Mouse (Mus musculus): Measurements from ENCODE around the gene Mllt10. TPM values are rescaled to one million over a fixed set of nuclear protein-coding genes. Genes with fewer than 3 reads are reported as not detected.

Gene Mllt10
- polyA plus RNA-seq, 1 experiment from 2014 or later = 26.2 TPM

DNA sequence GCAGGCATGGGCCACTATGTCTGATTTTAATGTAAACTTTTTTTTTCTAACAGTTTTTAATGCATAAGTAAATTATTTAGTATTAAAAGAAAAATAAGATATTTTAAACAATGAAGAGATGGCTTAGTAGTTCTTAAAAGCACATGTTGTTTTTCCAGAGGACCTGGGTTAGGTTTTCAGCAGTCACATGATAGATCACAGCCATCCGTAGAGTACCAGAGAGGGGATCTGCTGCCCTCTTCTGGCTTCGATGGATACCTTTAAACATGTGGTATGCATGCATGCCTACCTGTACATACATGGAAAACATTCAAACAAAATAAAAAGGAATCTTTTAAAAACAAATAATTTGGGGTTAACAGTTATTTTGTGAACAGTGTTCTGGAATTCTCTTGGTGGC, 45.9 kb downstream of the Mllt10 start:
- no peak for ATAC-seq (ENCODE audit: insufficient read depth)
- Histone ChIP-seq H3K27me3 (no peaks in the 10 kb centered on the region), H3K9me3 (replicated peaks) (no peaks in the 10 kb centered on the region), H3K27ac (replicated peaks) (no peak overlapping the region), H3K4me2 (no peak overlapping the region), H3K4me3 (replicated peaks) (no peak overlapping the region), H3K36me3 (replicated peaks) (peaks cover 55% of the 10 kb centered on the region), H3K4me1 (replicated peaks) (no peaks in the 10 kb centered on the region; the same call in 1 of the 2 replicates), H3K9ac (no peak overlapping the region)
- WGBS (ENCODE audit: insufficient replicate concordance) = 77% methylated on average over 2 of the region's 2 CpGs

DNA sequence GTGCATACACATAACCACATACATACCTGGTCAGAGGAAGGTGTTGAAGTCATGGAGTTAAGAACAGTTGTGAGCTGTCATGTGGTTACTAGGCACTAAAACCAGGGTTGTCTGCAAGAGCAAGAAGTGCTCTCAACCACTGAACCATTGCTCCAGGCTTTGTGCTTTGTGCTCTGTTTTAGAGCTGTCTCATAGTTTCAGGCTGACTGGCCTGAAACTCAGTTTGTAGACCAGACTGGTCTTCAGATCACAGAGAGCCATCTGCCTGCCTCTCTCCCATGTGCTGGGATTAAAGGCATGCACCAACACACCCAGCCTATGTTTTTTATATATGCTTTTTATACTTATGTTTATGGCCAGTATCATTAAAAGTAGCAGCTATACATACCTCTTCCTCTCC, 52.5 kb downstream of the Mllt10 start:
- Histone ChIP-seq H3K4me2 (no peak overlapping the region), H3K9me3 (replicated peaks) (no peaks in the 10 kb centered on the region), H3K4me1 (replicated peaks) (no peaks in the 10 kb centered on the region; the same call in 1 of the 2 replicates), H3K9ac (no peak overlapping the region), H3K4me3 (replicated peaks) (no peak overlapping the region), H3K36me3 (replicated peaks) (peaks cover 34% of the 10 kb centered on the region), H3K27ac (replicated peaks) (no peak overlapping the region), H3K27me3 (no peaks in the 10 kb centered on the region)
- ATAC-seq (ENCODE audit: insufficient read depth) = no peak

DNA sequence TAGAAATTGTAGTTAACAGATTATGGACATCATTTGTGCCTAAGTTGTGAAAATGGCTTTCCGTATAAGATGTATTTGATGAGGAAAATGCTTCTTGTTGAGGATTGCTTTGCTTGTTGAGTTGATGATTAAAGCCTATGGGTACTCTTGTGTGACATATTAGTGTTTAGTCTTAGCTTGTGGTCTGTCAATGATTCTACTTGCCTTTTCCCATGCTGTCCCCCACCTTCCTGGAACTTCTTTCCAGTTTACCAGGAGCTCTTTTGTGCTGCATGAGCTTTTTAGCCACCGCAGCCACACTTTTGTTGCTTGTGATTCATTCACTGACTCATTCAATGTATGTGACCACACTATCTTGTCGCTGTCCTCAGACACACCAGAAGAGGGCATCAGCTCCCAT, 53.2 kb downstream of the Mllt10 start:
- no peaks in the 10 kb centered on the region for H3K27me3 ChIP-seq
- H3K36me3 ChIP-seq (replicated peaks) = peaks cover 37% of the 10 kb centered on the region
- no peaks in the 10 kb centered on the region for H3K9me3 ChIP-seq (replicated peaks)
- no peaks in the 10 kb centered on the region; the same call in 1 of the 2 replicates for H3K4me1 ChIP-seq (replicated peaks)
- WGBS (ENCODE audit: insufficient replicate concordance) = 85% methylated on average over 3 of the region's 3 CpGs
- H3K9ac ChIP-seq = no peak overlapping the region
- H3K27ac ChIP-seq (replicated peaks) = no peak overlapping the region
- H3K4me2 ChIP-seq = no peak overlapping the region
- no peak for ATAC-seq (ENCODE audit: insufficient read depth)
- H3K4me3 ChIP-seq (replicated peaks) = no peak overlapping the region

- no peaks in the 10 kb centered on the region for H3K4me1 ChIP-seq (replicated peaks)
- H3K9me3 ChIP-seq (replicated peaks) = no peaks in the 10 kb centered on the region
- no peak overlapping the region for H3K4me2 ChIP-seq
- H3K27me3 ChIP-seq = no peaks in the 10 kb centered on the region
- peaks cover 44% of the 10 kb centered on the region for H3K36me3 ChIP-seq (replicated peaks)
- no peak overlapping the region for H3K9ac ChIP-seq
- no peak overlapping the region for H3K4me3 ChIP-seq (replicated peaks)
- ATAC-seq (ENCODE audit: insufficient read depth) = no peak
- no peak overlapping the region for H3K27ac ChIP-seq (replicated peaks)
Measured at GRCm38 (mm10) chr2:18111411-18111810, 56.4 kb downstream of the Mllt10 start.

GRCm38 (mm10) chr2:18116432-18116831, 61.4 kb downstream of the Mllt10 start:
- WGBS (ENCODE audit: insufficient replicate concordance) = 78% methylated on average over 3 of the region's 3 CpGs
- H3K36me3 ChIP-seq (replicated peaks) = peaks cover 33% of the 10 kb centered on the region
- no peak overlapping the region for H3K27ac ChIP-seq (replicated peaks)
- no peaks in the 10 kb centered on the region for H3K9me3 ChIP-seq (replicated peaks)
- H3K4me3 ChIP-seq (replicated peaks) = no peak overlapping the region
- H3K27me3 ChIP-seq = no peaks in the 10 kb centered on the region
- ATAC-seq (ENCODE audit: insufficient read depth) = no peak
- H3K4me2 ChIP-seq = no peak overlapping the region
- no peak overlapping the region for H3K9ac ChIP-seq
- H3K4me1 ChIP-seq (replicated peaks) = no peaks in the 10 kb centered on the region

GRCm38 (mm10) chr2:18138131-18138530, 83.1 kb downstream of the Mllt10 start:
- H3K4me2 ChIP-seq = no peak overlapping the region
- H3K9me3 ChIP-seq (replicated peaks) = no peaks in the 10 kb centered on the region
- no peak for ATAC-seq (ENCODE audit: insufficient read depth)
- H3K36me3 ChIP-seq (replicated peaks) = peaks cover 40% of the 10 kb centered on the region
- no peaks in the 10 kb centered on the region for H3K4me1 ChIP-seq (replicated peaks)
- H3K4me3 ChIP-seq (replicated peaks) = no peak overlapping the region
- WGBS (ENCODE audit: insufficient replicate concordance) = 67% methylated on average over 2 of the region's 2 CpGs
- H3K27ac ChIP-seq (replicated peaks) = no peak overlapping the region
- no peaks in the 10 kb centered on the region for H3K27me3 ChIP-seq
- no peak overlapping the region for H3K9ac ChIP-seq

- 91% methylated on average over 5 of the region's 5 CpGs for WGBS (ENCODE audit: insufficient replicate concordance)
- Histone ChIP-seq H3K36me3 (replicated peaks) (peaks cover 43% of the 10 kb centered on the region), H3K27ac (replicated peaks) (no peak overlapping the region)
Measured at GRCm38 (mm10) chr2:18139646-18140045, 84.6 kb downstream of the Mllt10 start.

GRCm38 (mm10) chr2:18156131-18156530, 101.1 kb downstream of the Mllt10 start:
- Histone ChIP-seq H3K27me3 (no peaks in the 10 kb centered on the region), H3K9ac (no peak overlapping the region), H3K4me2 (no peak overlapping the region), H3K4me1 (replicated peaks) (no peaks in the 10 kb centered on the region), H3K4me3 (replicated peaks) (no peak overlapping the region), H3K27ac (replicated peaks) (no peak overlapping the region), H3K9me3 (replicated peaks) (no peaks in the 10 kb centered on the region), H3K36me3 (replicated peaks) (peaks cover 53% of the 10 kb centered on the region)
- ATAC-seq (ENCODE audit: insufficient read depth) = no peak
- WGBS (ENCODE audit: insufficient replicate concordance) = 82% methylated on average over 3 of the region's 3 CpGs

More at GRCm38 (mm10) chr2:18139646-18140045, 84.6 kb downstream of the Mllt10 start:
- H3K4me2 ChIP-seq = no peak overlapping the region
- no peaks in the 10 kb centered on the region for H3K27me3 ChIP-seq
- no peaks in the 10 kb centered on the region for H3K9me3 ChIP-seq (replicated peaks)
- H3K9ac ChIP-seq = no peak overlapping the region
- H3K4me1 ChIP-seq (replicated peaks) = no peaks in the 10 kb centered on the region
- no peak for ATAC-seq (ENCODE audit: insufficient read depth)
- H3K4me3 ChIP-seq (replicated peaks) = no peak overlapping the region

DNA sequence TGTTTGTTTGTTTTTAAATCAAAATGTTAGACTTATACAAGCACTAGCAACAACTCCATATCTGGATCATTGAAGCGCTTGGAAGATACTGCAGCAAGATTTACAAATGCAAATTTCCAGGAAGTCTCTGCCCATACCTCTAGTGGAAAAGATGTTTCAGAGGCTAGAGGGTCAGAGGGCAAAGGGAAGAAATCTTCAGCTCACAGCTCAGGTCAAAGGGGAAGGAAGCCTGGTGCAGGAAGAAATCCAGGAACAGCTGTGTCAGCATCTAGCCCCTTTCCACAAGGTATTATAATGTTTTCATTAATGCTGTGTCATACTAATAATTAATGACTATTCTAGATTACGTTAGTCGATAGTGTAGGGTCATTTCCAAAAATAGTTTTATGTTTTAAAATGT, 104.4 kb downstream of the Mllt10 start:
- no peak overlapping the region for H3K4me2 ChIP-seq
- peaks cover 58% of the 10 kb centered on the region for H3K36me3 ChIP-seq (replicated peaks)
- no peak overlapping the region for H3K9ac ChIP-seq

DNA sequence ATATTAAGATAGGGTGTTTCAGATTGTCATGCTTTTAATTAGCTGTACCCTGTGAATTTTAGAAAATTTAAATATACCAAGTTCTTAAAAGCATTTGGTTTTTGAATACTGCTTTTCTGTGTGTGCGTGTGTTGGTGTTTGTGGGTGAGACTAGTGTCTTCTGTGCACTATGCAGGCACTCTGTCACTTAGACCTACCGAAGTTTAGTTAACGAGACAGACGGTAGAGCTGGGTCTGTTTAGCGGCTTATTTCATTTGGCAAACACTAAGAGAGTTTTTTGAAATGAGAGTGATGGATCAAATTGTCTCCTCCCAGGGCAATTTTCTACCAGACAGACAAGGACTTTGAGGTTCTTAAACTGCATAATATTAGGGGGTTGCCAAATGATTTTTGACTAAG, 106.0 kb downstream of the Mllt10 start:
- 87% methylated on average over 5 of the region's 5 CpGs for WGBS (ENCODE audit: insufficient replicate concordance)
- no peaks in the 10 kb centered on the region for H3K4me1 ChIP-seq (replicated peaks)
- no peaks in the 10 kb centered on the region for H3K27me3 ChIP-seq
- H3K36me3 ChIP-seq (replicated peaks) = peaks cover 47% of the 10 kb centered on the region
- H3K27ac ChIP-seq (replicated peaks) = no peak overlapping the region
- ATAC-seq (ENCODE audit: insufficient read depth) = no peak
- no peak overlapping the region for H3K4me2 ChIP-seq
- no peak overlapping the region for H3K9ac ChIP-seq
- no peak overlapping the region for H3K4me3 ChIP-seq (replicated peaks)
- H3K9me3 ChIP-seq (replicated peaks) = no peaks in the 10 kb centered on the region

More for the DNA sequence above, 104.4 kb downstream of the Mllt10 start:
- Histone ChIP-seq H3K27me3 (no peaks in the 10 kb centered on the region), H3K4me3 (replicated peaks) (no peak overlapping the region), H3K27ac (replicated peaks) (no peak overlapping the region), H3K9me3 (replicated peaks) (no peaks in the 10 kb centered on the region), H3K4me1 (replicated peaks) (no peaks in the 10 kb centered on the region)
- ATAC-seq (ENCODE audit: insufficient read depth) = no peak
- WGBS (ENCODE audit: insufficient replicate concordance) = 86% methylated on average over 3 of the region's 3 CpGs

GRCm38 (mm10) chr2:18165511-18165910, 110.5 kb downstream of the Mllt10 start:
- H3K4me3 ChIP-seq (replicated peaks) = no peak overlapping the region
- H3K4me1 ChIP-seq (replicated peaks) = peaks cover 7% of the 10 kb centered on the region; the same call in 1 of the 2 replicates
- H3K9me3 ChIP-seq (replicated peaks) = no peaks in the 10 kb centered on the region
- no peak overlapping the region for H3K27ac ChIP-seq (replicated peaks)
- no peaks in the 10 kb centered on the region for H3K27me3 ChIP-seq
- WGBS (ENCODE audit: insufficient replicate concordance) = 79% methylated on average over 2 of the region's 2 CpGs
- ATAC-seq (ENCODE audit: insufficient read depth) = no peak
- no peak overlapping the region for H3K4me2 ChIP-seq
- H3K36me3 ChIP-seq (replicated peaks) = peaks cover 42% of the 10 kb centered on the region
- H3K9ac ChIP-seq = no peak overlapping the region

- 23% methylated on average over 1 of the region's 1 CpGs for WGBS (ENCODE audit: insufficient replicate concordance)
- Histone ChIP-seq H3K27ac (replicated peaks) (no peak overlapping the region), H3K27me3 (no peaks in the 10 kb centered on the region), H3K4me2 (no peak overlapping the region), H3K4me1 (replicated peaks) (peaks cover 7% of the 10 kb centered on the region; the same call in 1 of the 2 replicates), H3K9me3 (replicated peaks) (no peaks in the 10 kb centered on the region), H3K36me3 (replicated peaks) (peaks cover 23% of the 10 kb centered on the region), H3K9ac (no peak overlapping the region), H3K4me3 (replicated peaks) (no peak overlapping the region)
- ATAC-seq (ENCODE audit: insufficient read depth) = no peak
Measured at GRCm38 (mm10) chr2:18169174-18169948, 114.3 kb downstream of the Mllt10 start.
